Mouse (Mus musculus) retina, embryonic 14.5 days (tissue): ENCODE measurements around the gene Mtf1.

Experiments used
- DNase-seq: peaks from one replicate; pipeline ENCODE4 v3.0.0-alpha.2; 2015; ENCODE audit warnings: low spot score

Mtf1 gene

DNA sequence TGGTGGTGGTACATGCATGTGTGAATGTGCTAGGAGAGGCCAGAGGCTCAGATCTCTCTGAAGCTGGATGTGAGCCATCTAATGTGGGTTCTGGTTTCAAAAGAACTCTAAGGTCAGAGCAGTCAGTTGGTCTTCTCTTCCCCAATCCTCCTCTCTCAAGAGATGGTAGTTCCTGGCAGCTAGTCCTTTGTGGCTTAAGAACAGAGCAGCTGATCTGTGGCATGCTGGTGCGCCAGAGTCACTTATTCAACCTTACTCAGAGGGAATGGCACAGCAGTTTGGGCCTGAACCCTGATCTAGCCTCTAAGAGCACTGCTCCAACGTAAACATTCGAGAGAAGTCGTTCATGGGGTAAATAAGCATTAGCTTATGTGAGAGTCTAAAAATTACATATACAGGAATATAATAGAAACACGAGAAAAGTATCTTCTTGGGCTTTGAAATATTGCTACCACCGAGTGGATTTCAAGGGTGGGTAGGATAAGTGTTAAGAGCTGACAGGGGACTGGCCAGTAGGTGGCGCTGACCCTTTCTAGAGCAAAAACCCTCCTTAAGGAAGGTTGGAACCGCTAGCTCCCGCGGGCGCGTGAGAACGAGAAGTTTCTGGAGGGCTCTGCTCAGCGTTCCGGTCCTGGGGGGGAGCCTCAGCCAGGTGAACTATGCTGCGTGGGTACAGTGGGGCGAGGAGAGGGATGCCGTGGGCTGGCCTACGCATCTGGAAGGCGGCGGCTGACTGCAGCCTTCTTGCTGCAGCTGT, at the start of gene Mtf1:
Gene Mtf1 (plus strand): TSS at position 553 of the 757 bp plus-strand sequence.
- peak; percentile 98 for DNase-seq

DNA sequence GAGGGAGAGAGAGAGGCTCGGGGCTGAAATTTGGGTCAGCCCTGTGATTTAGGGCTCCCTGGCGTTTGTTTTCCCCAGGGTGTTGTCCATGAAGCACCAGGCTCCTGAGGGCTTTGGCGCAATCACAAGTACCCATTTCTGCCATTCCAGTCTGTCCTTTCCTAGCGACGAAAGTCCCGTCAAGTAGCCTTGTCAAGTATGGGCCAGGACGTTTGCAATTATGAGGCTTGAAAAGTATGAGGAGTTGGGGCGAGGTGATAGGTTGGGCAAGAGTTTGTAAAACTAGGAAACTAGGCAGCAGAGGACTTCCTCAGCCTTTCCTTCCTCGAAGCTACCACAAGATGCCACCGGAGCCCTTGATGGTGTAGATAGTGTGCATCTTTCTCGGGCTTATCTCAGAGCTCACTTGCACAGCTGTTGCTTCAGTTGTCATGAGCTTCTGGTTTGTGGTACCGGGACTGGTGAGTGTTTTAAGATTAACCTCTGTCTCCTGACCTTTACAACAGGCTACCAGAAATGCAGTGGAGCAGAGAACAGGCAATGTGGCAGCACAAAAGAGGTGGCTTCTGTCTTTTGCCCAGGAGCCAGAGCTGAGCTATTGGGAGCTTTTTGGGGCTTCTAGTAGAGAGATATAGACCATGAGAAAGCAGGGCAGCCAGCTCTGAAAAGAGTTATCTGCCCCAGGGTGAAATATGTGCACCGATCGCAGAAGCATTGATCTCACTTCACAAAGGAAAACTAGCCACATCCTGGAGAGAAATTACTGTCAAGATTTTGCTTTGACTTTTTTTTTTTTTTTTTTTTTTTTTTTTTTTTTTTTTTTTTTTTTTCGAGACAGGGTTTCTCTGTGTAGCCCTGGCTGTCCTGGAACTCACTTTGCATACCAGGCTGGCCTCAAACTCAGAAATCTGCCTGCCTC, 49.4 kb upstream of the Mtf1 start:
- no peak for DNase-seq

DNA sequence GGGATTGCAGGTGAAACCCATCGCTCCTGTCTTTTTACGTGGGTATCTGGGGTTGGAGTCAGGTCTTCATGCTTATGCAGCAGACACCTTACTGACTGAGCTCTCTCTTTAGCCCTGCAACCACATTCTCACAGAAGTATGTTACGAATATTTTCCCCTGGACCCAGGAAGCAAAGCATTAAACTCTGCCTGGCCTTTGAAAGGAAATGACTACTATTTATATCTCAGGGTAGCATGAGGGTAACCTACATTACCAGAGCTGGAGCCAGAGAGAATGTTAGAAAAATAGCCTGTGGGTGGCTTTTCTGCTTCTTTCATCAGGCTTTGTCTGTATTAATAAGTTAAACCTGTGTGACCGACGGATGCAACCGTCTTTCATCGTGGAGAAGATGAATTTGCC, 46.4 kb upstream of the Mtf1 start:
- no peak for DNase-seq

DNA sequence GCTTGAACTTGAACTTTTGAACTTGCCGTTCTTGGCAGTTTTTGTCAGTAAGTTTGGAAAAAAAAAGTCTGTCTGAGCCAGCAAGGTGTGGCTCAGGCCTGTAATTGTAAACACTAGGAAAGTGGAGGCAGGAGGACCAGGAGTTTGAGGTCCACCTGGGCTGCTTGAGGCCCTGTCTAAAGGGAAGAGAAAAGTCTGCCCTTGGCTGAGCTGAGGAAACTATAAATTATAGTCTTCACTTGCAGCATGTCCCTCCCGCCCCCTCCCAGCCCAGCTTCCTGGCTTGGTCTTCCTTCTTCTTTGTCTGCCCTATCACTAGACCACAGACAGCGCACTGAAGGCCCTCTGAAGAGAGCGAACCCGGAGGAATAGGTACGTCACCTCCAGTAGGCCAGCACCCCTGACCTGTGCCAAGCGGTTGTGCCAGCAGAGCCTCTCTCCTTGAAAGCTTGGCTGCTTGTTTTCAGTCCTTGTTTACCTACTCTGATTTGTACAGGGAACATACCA, 42.5 kb upstream of the Mtf1 start:
- no peak for DNase-seq

DNA sequence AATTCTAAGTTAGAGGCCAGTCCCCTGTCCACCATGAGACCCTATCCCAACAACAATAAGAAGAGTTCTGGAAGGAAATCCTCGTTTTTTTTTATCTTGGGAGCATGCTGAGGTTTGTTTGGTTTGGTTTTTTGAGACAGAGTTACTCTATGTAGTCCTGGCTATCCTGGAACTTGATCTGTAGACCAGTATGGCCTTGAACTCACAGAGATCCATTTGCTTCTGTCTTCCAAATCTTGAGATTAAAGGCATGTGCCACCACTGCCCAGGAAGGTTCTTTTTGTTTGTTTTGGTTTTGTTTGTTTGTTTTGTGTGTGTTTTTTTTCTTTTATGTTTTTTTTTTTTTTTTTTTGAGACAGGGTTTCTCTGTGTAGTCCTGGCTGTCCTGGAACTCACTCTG, 40.7 kb upstream of the Mtf1 start:
- no peak for DNase-seq

DNA sequence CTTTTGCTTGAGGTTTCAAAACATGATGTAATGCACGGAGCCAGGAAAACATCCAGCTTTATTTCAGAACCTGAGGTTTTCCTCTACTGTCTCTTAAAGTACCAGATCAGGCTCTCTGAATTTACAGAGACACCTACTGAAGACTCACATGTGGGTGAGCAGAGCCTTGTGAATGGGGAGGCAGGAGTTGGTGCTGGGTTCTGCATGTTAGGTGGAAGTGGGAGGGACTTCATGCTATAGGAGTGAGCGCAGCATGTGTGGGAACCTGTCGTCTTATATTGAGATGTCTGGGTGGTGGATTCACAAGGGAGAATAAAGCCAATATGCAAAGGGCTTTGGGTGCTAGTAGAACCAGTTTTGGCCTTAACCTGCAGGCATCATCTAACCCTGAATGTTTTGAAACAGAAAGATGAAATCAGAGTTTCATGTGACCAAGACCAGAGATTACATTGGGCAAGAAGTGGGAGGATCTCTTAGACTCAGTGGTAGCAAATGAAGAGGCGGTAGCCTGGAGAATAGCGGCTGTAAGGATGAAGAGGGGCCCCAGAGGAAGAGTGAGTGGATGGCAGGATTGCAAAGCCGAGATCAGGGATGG, 38.9 kb upstream of the Mtf1 start:
- DNase-seq: no peak

DNA sequence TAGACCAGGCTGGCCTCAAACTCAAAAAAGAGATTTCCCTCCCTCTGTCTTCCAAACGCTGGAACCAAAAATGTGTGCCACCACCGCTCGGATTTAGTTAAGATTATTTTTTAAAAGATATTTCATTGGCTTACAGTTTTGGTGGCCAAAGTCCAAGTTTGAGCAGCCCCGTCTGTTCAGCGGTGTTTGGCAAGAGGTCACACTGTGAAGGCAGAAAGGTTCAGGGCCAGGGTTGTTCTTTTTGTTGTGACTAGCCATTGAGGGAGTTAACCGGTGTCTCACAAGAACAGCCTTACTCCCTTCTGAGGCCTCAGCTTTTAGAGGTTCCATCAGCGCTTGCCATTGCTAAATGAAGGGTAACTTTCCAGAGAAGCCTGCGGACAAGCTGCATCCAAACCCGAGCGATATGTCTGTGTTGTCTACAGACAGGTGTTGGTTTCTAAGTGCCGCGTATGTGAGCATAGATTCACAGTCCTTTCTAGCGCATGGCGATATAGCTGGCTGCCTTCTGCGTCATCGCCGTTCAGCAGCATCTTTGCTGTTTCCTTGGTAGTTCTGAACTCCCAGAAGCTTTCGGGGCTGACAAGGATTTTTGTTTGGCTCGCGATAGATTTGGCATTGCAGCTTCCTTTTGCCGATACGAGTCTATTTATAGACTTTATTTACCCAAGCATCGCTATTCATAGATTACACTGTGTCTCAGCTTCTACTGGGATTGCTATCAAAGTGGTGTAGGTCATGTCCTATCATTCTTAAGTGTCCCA, 35.9 kb upstream of the Mtf1 start:
- no peak for DNase-seq

DNA sequence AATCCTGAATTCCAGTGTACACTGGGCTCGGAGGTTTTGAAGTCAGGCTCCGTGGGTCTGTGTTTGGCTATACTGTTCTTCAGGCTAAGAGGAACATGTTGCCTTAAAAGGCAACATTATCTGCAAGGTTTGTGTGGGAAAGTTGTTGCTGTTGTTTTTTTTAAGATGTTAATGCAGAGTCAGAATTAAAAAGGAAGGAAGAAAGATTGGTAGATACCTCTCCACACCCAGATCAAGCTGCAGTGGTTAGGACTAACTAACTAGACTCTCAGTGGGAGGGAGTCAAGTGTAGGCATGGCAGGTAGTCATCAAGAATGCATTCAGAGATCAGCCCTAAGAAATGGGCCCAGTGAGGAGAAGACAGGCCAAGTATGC, 35.4 kb upstream of the Mtf1 start:
- no peak for DNase-seq

DNA sequence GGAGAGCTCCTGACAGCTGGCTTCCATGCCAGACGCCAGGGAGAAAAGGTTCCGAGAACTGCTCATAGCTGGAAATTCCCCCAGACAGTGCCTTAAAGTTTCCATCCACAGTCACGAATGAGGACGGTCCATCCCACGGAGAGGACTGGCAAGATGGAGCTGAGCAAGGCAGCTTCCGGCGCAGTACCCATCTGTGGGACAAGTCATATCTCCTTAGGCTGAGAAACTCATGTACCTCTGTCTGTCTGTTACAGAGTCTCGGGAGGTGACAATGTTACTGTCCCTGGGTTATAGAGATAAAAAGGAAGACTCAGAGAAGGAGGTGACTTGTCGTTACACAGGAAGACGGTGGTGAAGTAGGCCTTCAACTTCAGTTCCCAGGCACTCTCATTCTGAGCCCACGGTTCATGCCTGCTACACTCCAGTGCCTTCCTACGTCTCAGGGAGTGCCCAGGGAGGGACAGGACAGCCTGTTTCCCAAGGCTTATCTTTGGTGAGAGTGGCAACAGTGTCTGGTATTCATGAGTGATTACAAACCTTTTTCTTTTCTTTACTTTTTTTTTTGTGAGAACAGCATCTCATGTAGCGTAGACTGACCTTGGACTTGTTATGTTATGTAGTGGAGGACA, 32.8 kb upstream of the Mtf1 start:
- no peak for DNase-seq

DNA sequence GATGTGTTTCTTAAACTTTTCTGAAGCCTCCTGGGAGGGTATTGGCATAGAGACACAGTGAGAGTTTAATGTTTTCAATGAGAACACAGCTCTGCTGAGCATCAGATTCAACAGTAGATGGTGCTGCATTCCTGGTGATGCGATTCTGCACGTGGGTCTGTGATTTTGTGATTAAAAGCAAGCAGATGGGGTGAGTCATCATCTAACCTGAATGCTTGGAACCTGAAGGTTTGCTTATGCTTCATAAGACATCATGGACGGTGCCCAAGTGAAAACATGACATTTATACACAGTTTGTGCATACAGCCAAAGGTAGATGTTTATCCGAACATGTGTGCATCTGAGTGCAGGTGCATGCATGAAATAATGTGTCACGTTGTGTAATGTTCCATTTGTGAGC, 31.3 kb upstream of the Mtf1 start:
- DNase-seq: no peak

DNA sequence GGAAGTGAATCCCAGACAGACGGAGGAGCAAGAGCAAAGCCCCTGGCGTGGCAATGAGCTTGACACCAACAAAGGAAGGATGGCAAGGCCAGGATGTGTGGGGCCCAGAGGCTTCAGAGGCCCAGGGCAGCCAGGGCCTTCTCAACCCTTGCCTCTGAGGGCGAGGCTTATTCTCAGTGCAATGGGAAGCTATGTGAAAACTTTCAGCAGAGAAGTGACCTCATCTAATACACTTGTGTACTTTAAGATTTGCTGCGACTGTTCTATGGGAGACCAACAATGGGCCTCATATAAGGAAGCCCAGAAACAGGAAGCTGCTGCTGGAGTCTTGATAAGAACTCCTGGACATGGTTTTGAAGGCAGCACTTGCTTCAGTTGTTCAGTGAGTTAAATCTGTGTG, 29.8 kb upstream of the Mtf1 start:
- no peak for DNase-seq

DNA sequence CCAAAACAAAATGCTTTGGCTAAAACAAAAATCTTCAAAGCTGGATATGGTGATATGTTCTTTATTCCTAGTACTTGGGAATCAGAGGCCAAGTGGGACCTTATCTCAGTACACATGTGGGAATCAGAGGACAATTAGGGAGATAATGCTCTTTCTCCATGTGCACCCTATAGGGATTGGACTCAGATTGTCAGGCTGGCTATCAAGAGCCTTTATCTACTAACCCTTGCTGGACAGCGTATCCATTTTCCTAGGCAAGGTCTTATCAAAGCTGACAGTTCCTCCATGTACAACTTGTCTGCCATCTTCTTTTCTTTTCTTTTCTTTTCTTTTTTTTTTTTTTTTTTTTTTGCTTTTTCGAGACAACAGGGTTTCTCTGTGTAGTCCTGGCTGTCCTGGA, 28.5 kb upstream of the Mtf1 start:
- DNase-seq: no peak

DNA sequence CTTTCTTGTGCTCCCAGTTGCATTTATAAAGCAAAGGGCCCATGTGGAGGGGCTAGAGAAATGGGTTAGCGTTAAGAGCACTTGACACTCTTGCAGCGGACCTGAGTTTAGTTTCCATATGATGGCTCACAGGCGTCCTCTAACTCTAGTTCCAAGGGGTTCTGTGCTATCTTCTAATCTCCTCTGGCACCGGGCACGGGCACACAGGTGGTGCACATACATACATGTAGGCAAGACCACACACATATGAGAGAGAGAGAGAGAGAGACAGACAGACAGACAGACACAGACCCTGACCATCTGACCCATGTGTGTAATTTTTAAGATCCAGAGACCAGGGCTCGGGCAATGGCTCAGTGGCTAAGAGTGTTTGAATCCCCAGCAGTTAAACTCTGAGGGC, 27.9 kb upstream of the Mtf1 start:
- DNase-seq: no peak

DNA sequence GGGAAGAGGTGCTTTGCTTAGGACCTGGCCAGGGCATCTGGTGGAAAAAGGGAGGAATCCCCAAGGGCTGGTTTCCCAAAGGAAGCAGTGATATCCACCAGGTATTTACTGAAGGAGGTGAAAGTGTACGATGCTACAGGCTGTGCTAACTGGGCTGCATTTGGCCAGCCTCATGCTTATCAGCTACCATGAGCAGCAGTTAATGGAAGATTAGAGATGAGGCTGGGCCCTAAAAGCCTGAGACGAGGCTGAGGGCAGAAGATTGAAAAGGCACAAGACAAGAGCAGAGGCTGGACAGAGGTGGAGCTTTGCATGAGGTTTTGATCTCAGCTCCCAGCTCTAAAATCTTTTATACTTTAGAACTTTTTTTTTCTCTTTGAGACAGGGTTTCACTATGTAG, 27.5 kb upstream of the Mtf1 start:
- no peak for DNase-seq

DNA sequence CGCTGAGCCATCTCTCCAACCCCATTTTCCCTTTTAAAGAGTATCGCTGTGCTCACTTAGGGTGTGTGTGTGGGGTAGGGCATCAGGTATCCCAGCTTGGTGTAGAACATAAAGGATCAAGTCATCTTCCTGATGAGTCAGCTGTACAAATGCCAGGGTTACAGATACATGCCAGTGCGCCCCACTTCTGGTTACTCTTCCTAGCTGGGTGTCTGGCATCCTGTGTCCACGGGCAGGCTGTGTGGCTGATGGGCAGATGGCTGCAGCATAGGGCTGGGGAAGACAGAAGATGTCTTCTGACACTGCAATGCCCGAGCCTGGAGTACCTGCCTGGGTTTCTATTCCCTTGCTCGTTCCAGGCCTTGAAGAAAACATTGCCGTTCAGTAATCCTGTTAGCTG, 20.5 kb upstream of the Mtf1 start:
- no peak for DNase-seq

DNA sequence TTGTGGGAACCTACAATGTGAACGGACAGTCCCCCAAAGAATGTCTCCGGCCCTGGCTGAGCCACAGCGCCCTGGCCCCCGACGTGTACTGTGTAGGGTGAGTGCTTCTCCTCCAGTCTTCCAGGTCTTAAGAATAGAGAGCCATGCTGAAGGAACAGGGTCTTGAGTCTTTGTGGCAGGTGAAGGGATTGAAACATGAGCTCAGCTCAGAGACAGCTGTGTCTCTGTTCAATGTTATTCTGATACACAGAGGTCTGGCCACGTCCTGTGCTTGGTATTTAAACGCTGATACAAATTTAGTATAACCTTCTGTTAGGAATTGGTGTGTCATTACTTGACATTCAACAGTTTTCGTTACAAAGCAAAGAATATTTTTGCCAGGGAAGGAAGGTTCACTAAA, 19.5 kb upstream of the Mtf1 start:
- DNase-seq: no peak

DNA sequence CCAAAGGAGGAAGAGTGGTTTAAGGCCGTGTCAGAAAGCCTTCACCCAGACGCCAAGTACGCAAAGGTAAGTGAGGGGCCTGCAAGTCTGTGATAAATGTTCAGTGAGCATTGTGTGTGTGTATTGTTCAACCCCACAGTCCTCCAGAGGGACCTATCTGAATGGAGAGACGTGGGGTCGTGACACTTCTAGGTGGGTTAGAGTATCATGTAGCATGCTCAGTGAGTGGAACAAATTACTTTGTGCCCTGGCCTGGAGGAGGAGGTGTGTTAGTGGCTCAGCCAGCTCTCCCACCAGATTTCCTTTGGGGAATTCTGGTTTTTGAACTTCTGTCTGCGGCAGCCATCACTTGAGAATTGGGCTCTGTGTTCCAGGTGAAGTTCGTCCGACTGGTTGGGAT, 18.0 kb upstream of the Mtf1 start:
- DNase-seq: no peak

DNA sequence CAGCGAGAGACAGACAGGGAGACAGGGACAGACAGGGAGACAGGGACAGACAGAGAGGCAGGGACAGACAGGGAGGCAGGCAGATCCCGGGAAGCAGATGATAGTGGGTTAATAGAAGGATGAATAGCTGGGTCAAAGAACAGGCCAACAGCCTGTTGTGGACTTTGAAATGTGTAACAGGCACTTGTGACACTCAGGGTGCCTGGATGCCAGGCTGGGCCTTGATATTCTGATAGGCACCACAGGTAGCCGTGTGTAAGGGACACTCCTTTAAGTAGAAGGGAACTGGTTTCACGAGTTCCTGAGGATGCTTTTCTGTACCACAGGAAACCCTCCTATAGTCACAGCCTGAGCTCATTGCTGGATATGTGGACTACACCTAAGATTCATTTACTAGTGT, 11.9 kb upstream of the Mtf1 start:
- DNase-seq: no peak

DNA sequence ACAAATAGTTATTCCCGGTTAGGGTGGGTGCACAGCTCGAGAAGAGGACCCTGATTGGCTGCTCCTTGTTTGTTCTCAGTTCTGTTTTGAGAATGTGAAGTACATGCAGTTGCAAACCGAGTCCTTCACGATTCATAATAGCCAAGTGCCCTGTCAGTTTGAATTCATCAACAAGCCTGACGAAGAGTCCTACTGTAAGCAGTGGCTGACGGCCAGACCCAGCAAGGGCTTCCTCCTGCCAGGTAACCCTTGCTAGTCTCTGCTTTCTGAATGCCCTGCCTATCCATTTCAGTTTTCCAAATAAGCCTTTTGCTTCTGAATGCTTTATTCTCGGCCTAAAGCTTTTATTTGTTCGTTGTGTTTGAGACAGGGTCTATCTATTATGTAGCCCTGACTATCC, 9.8 kb upstream of the Mtf1 start:
- no peak for DNase-seq

DNA sequence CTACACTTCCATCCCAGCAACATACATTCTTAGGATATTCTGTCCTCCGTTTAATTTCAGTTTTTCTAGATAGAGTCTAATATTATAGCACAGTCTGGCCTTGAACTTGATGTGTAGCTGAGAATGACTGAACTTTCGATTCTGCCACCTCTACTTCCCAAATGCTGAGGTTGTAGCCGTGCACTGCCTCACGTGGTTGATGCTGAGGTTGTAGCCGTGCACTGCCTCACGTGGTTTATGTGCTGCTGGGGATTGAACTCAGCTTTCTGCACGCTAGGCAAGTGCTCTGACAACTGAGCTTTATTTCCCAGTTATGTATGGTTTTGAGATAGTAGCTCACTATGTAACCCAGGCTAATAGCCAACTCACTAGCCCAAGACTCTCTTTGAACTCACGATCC, 5.8 kb upstream of the Mtf1 start:
- no peak for DNase-seq

DNA sequence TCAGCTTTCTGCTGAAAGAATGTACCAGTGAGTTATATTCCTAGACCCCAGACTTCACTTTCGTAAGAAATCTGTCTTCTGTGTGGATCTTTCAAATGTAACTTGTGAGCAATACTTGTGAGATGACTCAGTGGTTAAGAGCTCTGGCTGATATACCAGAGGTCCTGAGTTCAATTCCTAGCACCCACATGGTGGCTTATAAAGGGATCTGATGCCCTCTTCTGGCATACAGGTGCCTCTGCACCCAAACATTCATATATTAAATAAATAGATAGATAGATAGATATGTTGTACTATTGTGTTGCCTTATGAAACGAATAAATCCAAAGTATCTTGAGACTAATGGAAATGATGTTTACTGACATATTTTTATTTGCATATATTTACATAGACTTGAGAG, 5.0 kb upstream of the Mtf1 start:
- DNase-seq: no peak
